Mouse (Mus musculus): ENCODE results near the gene P2ry10. TPM values are rescaled to one million over a fixed set of nuclear protein-coding genes. Genes with fewer than 3 reads are reported as not detected.

Gene P2ry10
- polyA plus RNA-seq, 1 experiment = 1.0 TPM

DNA sequence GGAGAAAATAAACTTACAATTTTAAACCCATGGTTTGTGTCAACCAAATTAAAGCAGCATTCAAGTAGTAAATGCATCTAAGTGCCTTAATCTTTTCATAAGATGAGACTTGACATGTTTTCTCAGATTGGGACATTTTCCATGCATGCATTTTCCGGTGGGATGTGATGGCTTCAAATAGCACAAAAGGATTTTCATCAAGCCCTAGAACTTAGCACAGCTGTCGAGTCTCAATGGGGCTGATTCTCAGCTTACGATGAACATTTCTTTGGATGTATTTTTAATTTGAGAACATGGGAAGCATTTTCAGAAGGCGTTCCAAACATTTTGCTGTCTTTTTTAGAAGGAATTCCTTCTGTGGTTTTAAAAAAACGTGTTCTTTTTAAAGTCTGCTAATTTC lies 61.7 kb downstream of the P2ry10 start:
- 47% methylated on average over 5 of the region's 5 CpGs for WGBS
- no peak overlapping the region for H3K4me3 ChIP-seq (ENCODE audit: insufficient read depth, low read depth, low read length)
- H3K27ac ChIP-seq (ENCODE audit: insufficient read depth, low read depth, low read length) = no peak overlapping the region; the same call in 1 of the 2 replicates
- no peaks in the 10 kb centered on the region for H3K4me1 ChIP-seq (ENCODE audit: control insufficient read depth, insufficient read depth, low read length)
- DNase-seq = no peak
- TF ChIP-seq CTCF (conservative IDR thresholded peaks at IDR 0.05; ENCODE audit: insufficient read depth, insufficient read length, low read depth, low read length) (no peak), POLR2A (IDR thresholded peaks at IDR 0.05; ENCODE audit: low read depth, low read length) (no peak)
- H3K27me3 ChIP-seq (replicated peaks; ENCODE audit: control insufficient read depth, insufficient read depth, low read length) = no peaks in the 10 kb centered on the region
- no peaks in the 10 kb centered on the region for H3K36me3 ChIP-seq (ENCODE audit: control insufficient read depth, insufficient read depth, low read length)

DNA sequence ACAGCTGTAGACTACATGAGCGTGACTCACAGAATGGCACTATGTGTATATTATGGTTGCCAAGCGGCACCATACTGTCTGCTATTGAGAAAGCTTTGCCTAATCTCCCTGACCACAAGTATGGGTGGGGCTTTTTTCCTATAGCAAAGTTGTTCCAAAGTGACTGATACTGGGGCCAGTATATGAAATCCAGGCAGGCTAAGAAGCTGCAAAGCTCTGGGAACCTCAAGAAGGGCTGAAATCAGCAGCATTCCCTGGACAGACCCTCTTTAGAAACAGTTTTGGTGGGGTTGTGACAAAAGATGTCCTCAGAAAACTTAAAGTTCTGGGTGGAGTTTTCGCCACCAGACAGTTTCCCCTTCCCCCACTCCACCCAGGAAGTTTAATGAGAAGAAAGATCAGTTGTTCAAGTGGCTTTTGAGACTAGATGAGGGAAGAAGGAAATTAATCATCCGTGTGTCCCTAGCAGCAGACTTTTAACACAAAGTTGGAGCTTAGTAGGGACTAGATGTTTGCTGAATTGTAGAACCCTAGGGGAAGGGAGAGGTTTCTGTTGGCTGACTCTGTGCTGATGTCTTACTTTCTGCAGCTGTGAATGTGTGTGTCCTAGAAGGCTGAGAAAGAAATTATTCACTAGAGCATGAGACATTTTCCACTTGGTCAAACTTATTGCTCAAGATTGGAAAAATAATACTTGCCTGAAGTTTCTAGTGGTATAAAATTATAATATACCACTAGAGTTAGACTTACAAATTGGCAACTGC lies 62.6 kb downstream of the P2ry10 start:
- DNase-seq = peak; percentile 7
- no peaks in the 10 kb centered on the region for H3K27me3 ChIP-seq (replicated peaks; ENCODE audit: control insufficient read depth, insufficient read depth, low read length)
- H3K27ac ChIP-seq (ENCODE audit: insufficient read depth, low read depth, low read length) = peak overlapping the region; percentile 71; the same call in 1 of the 2 replicates
- 51% methylated on average over 4 of the region's 4 CpGs for WGBS
- no peaks in the 10 kb centered on the region for H3K4me1 ChIP-seq (ENCODE audit: control insufficient read depth, insufficient read depth, low read length)
- peak overlapping the region; percentile 22; the same call in 1 of the 2 replicates for H3K4me3 ChIP-seq (ENCODE audit: insufficient read depth, low read depth, low read length)
- no peaks in the 10 kb centered on the region for H3K36me3 ChIP-seq (ENCODE audit: control insufficient read depth, insufficient read depth, low read length)
- no peak for TF ChIP-seq POLR2A (IDR thresholded peaks at IDR 0.05; ENCODE audit: low read depth, low read length)
- no peak for TF ChIP-seq CTCF (conservative IDR thresholded peaks at IDR 0.05; ENCODE audit: insufficient read depth, insufficient read length, low read depth, low read length)

Other genes starting within 250 kb of the P2ry10 start
- gene Rtl3, start 247.8 kb upstream of the P2ry10 start, polyA plus RNA-seq (2012; rRNA removed) = 0.08 and 0.16 TPM in 2 replicates
- 0.31 and 0.36 TPM in 2 replicates for gene Lpar4, start 167.9 kb upstream of the P2ry10 start, polyA plus RNA-seq (2012; rRNA removed)
- 1.2 and 2.7 TPM in 2 replicates for gene P2ry10b, start 60.4 kb downstream of the P2ry10 start, polyA plus RNA-seq (2012; rRNA removed)
- gene Gpr174, start 167.4 kb downstream of the P2ry10 start, polyA plus RNA-seq (2012; rRNA removed) = 0.01 and 0.36 TPM in 2 replicates

Data from kidney, adult 2 months (tissue).